23 mouse cellular contexts compared by ENCODE assay signal in the genomic region with DNA sequence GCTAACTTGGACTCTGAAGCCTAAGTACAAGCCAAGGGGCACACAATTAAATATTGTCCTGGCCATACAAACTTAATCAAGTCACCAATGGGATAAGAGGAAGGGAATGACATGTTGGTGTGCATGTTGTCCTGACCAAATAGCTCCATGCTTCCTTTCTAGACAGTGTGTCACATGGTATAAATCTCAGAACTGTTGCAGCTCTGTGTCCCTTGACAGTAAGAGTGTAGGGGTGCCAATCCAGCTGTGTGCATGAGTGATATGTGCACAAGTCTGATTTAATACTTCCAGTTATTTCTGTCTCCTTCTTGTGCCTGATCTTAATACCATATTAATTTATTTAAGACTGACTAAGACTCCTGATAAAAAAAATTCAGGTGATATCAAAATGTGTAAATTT.
"Had no signal": no experiment of that assay in that cellular context is flagged by ENCODE, and none has a peak within 500 bp of the region (broad histone marks: within the 10 kb centered on the region; RNA-seq: fewer than 3 reads in every experiment).

No protein-coding gene starts in this region.

- DNase-seq: forebrain, postnatal 0 days; gastrocnemius, postnatal 25 days; kidney, adult 18-20 months; kidney, adult 8-10 months; kidney, postnatal 10 days; kidney, postnatal 25 days; kidney, postnatal 4 days; left cerebral cortex, postnatal 4 days; lung, adult 18-20 months had no signal

- H3K36me3 ChIP-seq: hindbrain, embryonic 10.5 days; hindbrain, embryonic 12.5 days; intestine, embryonic 15.5 days; limb, embryonic 13.5 days; limb, embryonic 15.5 days; liver, embryonic 12.5 days had no signal

- H3K9me3 ChIP-seq: hindbrain, embryonic 10.5 days; hindbrain, embryonic 12.5 days; intestine, embryonic 15.5 days; limb, embryonic 13.5 days; limb, embryonic 15.5 days; liver, embryonic 12.5 days had no signal

- H3K9ac ChIP-seq: forebrain, postnatal 0 days; hindbrain, embryonic 12.5 days; hindbrain, embryonic 14.5 days; intestine, embryonic 15.5 days; limb, embryonic 13.5 days; limb, embryonic 15.5 days; liver, embryonic 12.5 days; liver, embryonic 14.5 days had no signal

- H3K27me3 ChIP-seq: hindbrain, embryonic 12.5 days; intestine, embryonic 15.5 days; limb, embryonic 13.5 days; limb, embryonic 15.5 days; liver, embryonic 12.5 days had no signal

- ATAC-seq: forebrain, postnatal 0 days; hindbrain, embryonic 16.5 days; inflammation-experienced regulatory T-cells, adult 6 months; intestine, embryonic 15.5 days; intestine, postnatal 0 days; liver, embryonic 12.5 days had no signal

- H3K4me1 ChIP-seq: hindbrain, embryonic 10.5 days; hindbrain, embryonic 12.5 days; intestine, embryonic 15.5 days; limb, embryonic 13.5 days; limb, embryonic 15.5 days; liver, embryonic 12.5 days had no signal

- H3K27ac ChIP-seq: heart, adult 2 months; hindbrain, embryonic 10.5 days; hindbrain, embryonic 12.5 days; hindbrain, embryonic 14.5 days; intestine, embryonic 15.5 days; layer of hippocampus, adult 2 months; left cerebral cortex, adult 2 months; limb, embryonic 13.5 days; limb, embryonic 15.5 days; liver, embryonic 12.5 days; liver, embryonic 14.5 days had no signal

- H3K4me3 ChIP-seq: heart, adult 2 months; hindbrain, embryonic 10.5 days; hindbrain, embryonic 12.5 days; intestine, embryonic 15.5 days; layer of hippocampus, adult 2 months; left cerebral cortex, adult 2 months; limb, embryonic 13.5 days; limb, embryonic 15.5 days; liver, embryonic 12.5 days had no signal

- H3K4me2 ChIP-seq: hindbrain, embryonic 12.5 days; hindbrain, embryonic 14.5 days; intestine, embryonic 15.5 days; limb, embryonic 13.5 days; limb, embryonic 15.5 days; liver, embryonic 12.5 days had no signal
